Mouse (Mus musculus): Measurements from ENCODE around the gene Clec5a. TPM values are rescaled to one million over a fixed set of nuclear protein-coding genes. Genes with fewer than 3 reads are reported as not detected.

Clec5a gene
- polyA plus RNA-seq, 1 experiment from 2014 or later = 2.0 TPM

GRCm38 (mm10) chr6:40576305-40576704 lies 9.3 kb downstream of the Clec5a start:
- H3K9ac ChIP-seq = no peak overlapping the region
- no peak for ATAC-seq (ENCODE audit: borderline replicate concordance, extremely low read depth, low FRiP score, low TSS enrichment)
- H3K4me2 ChIP-seq = no peak overlapping the region
- H3K4me3 ChIP-seq = no peak overlapping the region
- no peak overlapping the region for H3K27ac ChIP-seq
- no peaks in the 10 kb centered on the region for H3K4me1 ChIP-seq
- 71% methylated on average over 1 of the region's 1 CpGs for WGBS
- no peaks in the 10 kb centered on the region for H3K9me3 ChIP-seq
- H3K27me3 ChIP-seq = no peaks in the 10 kb centered on the region
- H3K36me3 ChIP-seq = no peaks in the 10 kb centered on the region

GRCm38 (mm10) chr6:40573618-40574017 lies 12.0 kb downstream of the Clec5a start:
- Histone ChIP-seq H3K36me3 (no peaks in the 10 kb centered on the region), H3K4me3 (no peak overlapping the region), H3K4me1 (no peaks in the 10 kb centered on the region), H3K27ac (no peak overlapping the region), H3K4me2 (no peak overlapping the region), H3K27me3 (no peaks in the 10 kb centered on the region), H3K9me3 (no peaks in the 10 kb centered on the region), H3K9ac (no peak overlapping the region)
- WGBS = 58% methylated on average over 3 of the region's 3 CpGs
- ATAC-seq (ENCODE audit: borderline replicate concordance, extremely low read depth, low FRiP score, low TSS enrichment) = no peak

- Histone ChIP-seq H3K9me3 (no peaks in the 10 kb centered on the region), H3K9ac (no peak within 1 kb of the TSS), H3K27ac (no peak within 1 kb of the TSS), H3K27me3 (no peaks in the 10 kb centered on the region), H3K36me3 (no peaks in the 10 kb centered on the region), H3K4me2 (no peak within 1 kb of the TSS), H3K4me3 (no peak within 1 kb of the TSS), H3K4me1 (no peaks in the 10 kb centered on the region)
- ATAC-seq (ENCODE audit: borderline replicate concordance, extremely low read depth, low FRiP score, low TSS enrichment) = no peak
- WGBS = 90% methylated on average over 3 of the region's 3 CpGs
These were observed 16.4 kb downstream of the Clec5a start, which contains the start of gene Olfr460 for GRCm38 (mm10) chr6:40569187-40569586. Olfr460 (plus strand) TSS chr6:40569487.

- Histone ChIP-seq H3K9ac (no peak within 1 kb of the TSS), H3K27ac (no peak within 1 kb of the TSS), H3K4me2 (no peak within 1 kb of the TSS), H3K4me3 (no peak within 1 kb of the TSS), H3K36me3 (no peaks in the 10 kb centered on the region), H3K4me1 (no peaks in the 10 kb centered on the region), H3K27me3 (no peaks in the 10 kb centered on the region), H3K9me3 (no peaks in the 10 kb centered on the region)
- no peak for ATAC-seq (ENCODE audit: borderline replicate concordance, extremely low read depth, low FRiP score, low TSS enrichment)
- whole genome bisulfite sequencing = 73% methylated on average over 2 of the region's 2 CpGs
These were observed 30.7 kb downstream of the Clec5a start, which contains the start of gene Olfr461 for GRCm38 (mm10) chr6:40554950-40555349. Olfr461 (minus strand) TSS chr6:40555050.

- ATAC-seq (ENCODE audit: borderline replicate concordance, extremely low read depth, low FRiP score, low TSS enrichment) = no peak
- H3K27ac ChIP-seq = no peak overlapping the region
- no peaks in the 10 kb centered on the region for H3K27me3 ChIP-seq
- no peaks in the 10 kb centered on the region for H3K9me3 ChIP-seq
- no peaks in the 10 kb centered on the region for H3K36me3 ChIP-seq
- no peak overlapping the region for H3K4me3 ChIP-seq
- WGBS = 79% methylated on average over 10 of the region's 10 CpGs
- no peak overlapping the region for H3K9ac ChIP-seq
- no peaks in the 10 kb centered on the region for H3K4me1 ChIP-seq
- H3K4me2 ChIP-seq = no peak overlapping the region
These were observed 40.9 kb downstream of the Clec5a start for GRCm38 (mm10) chr6:40544690-40545089.

Other genes starting within 250 kb of the Clec5a start
- gene E330009J07Rik, start 149.7 kb downstream of the Clec5a start, polyA plus RNA-seq (2015; fragmentation: Nextera tagmentation; extraction: Ambion mirVana) = 11.2 and 13.3 TPM in 2 replicates
- not detected in 2 replicates for gene Wee2, start 146.7 kb downstream of the Clec5a start, polyA plus RNA-seq (2015; fragmentation: Nextera tagmentation; extraction: Ambion mirVana)
- 133 and 134 TPM in 2 replicates for gene Ssbp1, start 114.5 kb downstream of the Clec5a start, polyA plus RNA-seq (2015; fragmentation: Nextera tagmentation; extraction: Ambion mirVana)
- not detected in 2 replicates for gene Tas2r137, start 94.6 kb downstream of the Clec5a start, polyA plus RNA-seq (2015; fragmentation: Nextera tagmentation; extraction: Ambion mirVana)
- not detected in 2 replicates for gene Tas2r108, start 92.3 kb downstream of the Clec5a start, polyA plus RNA-seq (2015; fragmentation: Nextera tagmentation; extraction: Ambion mirVana)
- not detected in 2 replicates for gene Prss37, start 66.3 kb downstream of the Clec5a start, polyA plus RNA-seq (2015; fragmentation: Nextera tagmentation; extraction: Ambion mirVana)
- gene Olfr461, start 30.8 kb downstream of the Clec5a start, polyA plus RNA-seq (2015; fragmentation: Nextera tagmentation; extraction: Ambion mirVana) = not detected in 2 replicates
- gene Olfr460, start 16.3 kb downstream of the Clec5a start, polyA plus RNA-seq (2015; fragmentation: Nextera tagmentation; extraction: Ambion mirVana) = not detected in 2 replicates
- gene Tas2r138, start 27.5 kb upstream of the Clec5a start, polyA plus RNA-seq (2015; fragmentation: Nextera tagmentation; extraction: Ambion mirVana) = not detected in 2 replicates
- gene Mgam, start 43.0 kb upstream of the Clec5a start, polyA plus RNA-seq (2015; fragmentation: Nextera tagmentation; extraction: Ambion mirVana) = 0.07 and 0.10 TPM in 2 replicates